Mouse (Mus musculus): ENCODE data around the gene Lin37. TPM values are rescaled to one million over a fixed set of nuclear protein-coding genes. Genes with fewer than 3 reads are reported as not detected.

Gene Lin37
- polyA plus RNA-seq, 1 experiment from 2014 or later, result 45.9 TPM

DNA sequence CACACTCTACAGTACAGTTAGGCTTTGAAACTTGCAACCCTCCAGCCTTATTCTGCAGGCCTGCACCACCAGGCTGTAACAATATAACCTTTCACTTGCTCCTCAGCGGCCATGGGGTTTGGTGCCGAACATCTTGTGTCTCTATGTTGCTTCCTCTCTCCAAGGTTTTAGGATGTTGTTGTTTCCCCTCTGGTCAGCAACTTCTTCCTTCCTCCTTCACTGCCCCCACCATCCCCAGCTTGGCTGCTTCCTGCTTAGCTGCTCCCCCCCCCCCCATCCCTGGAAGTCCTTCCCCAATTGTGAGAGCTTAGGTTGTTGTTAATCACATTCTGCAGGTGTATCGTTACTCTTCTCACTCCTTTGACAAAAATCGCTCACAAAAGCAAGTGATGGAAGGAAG is 51.6 kb downstream of the Lin37 start:
- 79% methylated on average over 4 of the region's 4 CpGs for WGBS
- Histone ChIP-seq H3K27me3 (ENCODE audit: low read depth, poor library complexity, severe bottlenecking) (no peaks in the 10 kb centered on the region), H3K36me3 (no peaks in the 10 kb centered on the region), H3K4me3 (no peak overlapping the region), H3K27ac (replicated peaks) (no peak overlapping the region), H3K4me1 (no peaks in the 10 kb centered on the region), H3K9me3 (replicated peaks) (no peaks in the 10 kb centered on the region)
- DNase-seq (ENCODE audit: low spot score), result no peak

Small RNA genes lying within 50 kb of the gene (microRNA-seq; reads per million reads assigned to microRNA genes)
- gene Gm38670, result 1.8 reads per million
- gene Mir3569, result not detected

Other genes with a start within 250 kb of the Lin37 start
- gene Syne4, start 245.0 kb downstream of the Lin37 start, polyA plus RNA-seq (2016; fragmentation: Nextera tagmentation; extraction: Ambion mirVana), result 13.7 and 14.8 TPM in 2 replicates
- 2.6 and 4.6 TPM in 2 replicates for gene E130208F15Rik, start 238.1 kb downstream of the Lin37 start, polyA plus RNA-seq (2016; fragmentation: Nextera tagmentation; extraction: Ambion mirVana)
- 19.3 and 22.5 TPM in 2 replicates for gene Sdhaf1, start 235.9 kb downstream of the Lin37 start, polyA plus RNA-seq (2016; fragmentation: Nextera tagmentation; extraction: Ambion mirVana)
- gene Lrfn3, start 197.1 kb downstream of the Lin37 start, polyA plus RNA-seq (2016; fragmentation: Nextera tagmentation; extraction: Ambion mirVana), result 5.4 and 6.2 TPM in 2 replicates
- 15.7 and 19.6 TPM in 2 replicates for gene Tyrobp, start 146.1 kb downstream of the Lin37 start, polyA plus RNA-seq (2016; fragmentation: Nextera tagmentation; extraction: Ambion mirVana)
- 0.35 TPM in 1 of 2 replicates, not detected in the other for gene Hcst, start 140.0 kb downstream of the Lin37 start, polyA plus RNA-seq (2016; fragmentation: Nextera tagmentation; extraction: Ambion mirVana)
- gene Nfkbid, start 138.1 kb downstream of the Lin37 start, polyA plus RNA-seq (2016; fragmentation: Nextera tagmentation; extraction: Ambion mirVana), result 1.4 and 1.5 TPM in 2 replicates
- gene Aplp1, start 114.3 kb downstream of the Lin37 start, polyA plus RNA-seq (2016; fragmentation: Nextera tagmentation; extraction: Ambion mirVana), result 69.6 and 124 TPM in 2 replicates
- gene Kirrel2, start 102.1 kb downstream of the Lin37 start, polyA plus RNA-seq (2016; fragmentation: Nextera tagmentation; extraction: Ambion mirVana), result 1.7 and 1.9 TPM in 2 replicates
- 0.16 and 0.23 TPM in 2 replicates for gene Nphs1, start 101.5 kb downstream of the Lin37 start, polyA plus RNA-seq (2016; fragmentation: Nextera tagmentation; extraction: Ambion mirVana)
- gene Prodh2, start 66.2 kb downstream of the Lin37 start, polyA plus RNA-seq (2016; fragmentation: Nextera tagmentation; extraction: Ambion mirVana), result not detected in 2 replicates
- 36.6 and 62.0 TPM in 2 replicates for gene Arhgap33, start 24.8 kb downstream of the Lin37 start, polyA plus RNA-seq (2016; fragmentation: Nextera tagmentation; extraction: Ambion mirVana)
- 6.1 and 6.2 TPM in 2 replicates for gene Hspb6, start 7.7 kb downstream of the Lin37 start, polyA plus RNA-seq (2016; fragmentation: Nextera tagmentation; extraction: Ambion mirVana)
- 13.4 and 17.1 TPM in 2 replicates for gene Proser3, start 7.5 kb downstream of the Lin37 start, polyA plus RNA-seq (2016; fragmentation: Nextera tagmentation; extraction: Ambion mirVana)
- gene U2af1l4, start 3.5 kb upstream of the Lin37 start, polyA plus RNA-seq (2016; fragmentation: Nextera tagmentation; extraction: Ambion mirVana), result 93.2 and 99.5 TPM in 2 replicates
- gene Gm49396, start 3.5 kb upstream of the Lin37 start, polyA plus RNA-seq (2016; fragmentation: Nextera tagmentation; extraction: Ambion mirVana), result 17.0 and 19.6 TPM in 2 replicates
- 131 and 133 TPM in 2 replicates for gene Psenen, start 3.8 kb upstream of the Lin37 start, polyA plus RNA-seq (2016; fragmentation: Nextera tagmentation; extraction: Ambion mirVana)
- gene Igflr1, start 5.6 kb upstream of the Lin37 start, polyA plus RNA-seq (2016; fragmentation: Nextera tagmentation; extraction: Ambion mirVana), result 4.4 and 7.2 TPM in 2 replicates
- gene Kmt2b, start 28.9 kb upstream of the Lin37 start, polyA plus RNA-seq (2016; fragmentation: Nextera tagmentation; extraction: Ambion mirVana), result 7.4 and 10.6 TPM in 2 replicates
- gene Zbtb32, start 39.1 kb upstream of the Lin37 start, polyA plus RNA-seq (2016; fragmentation: Nextera tagmentation; extraction: Ambion mirVana), result 0.26 and 0.61 TPM in 2 replicates
- 0.44 and 0.79 TPM in 2 replicates for gene Upk1a, start 53.0 kb upstream of the Lin37 start, polyA plus RNA-seq (2016; fragmentation: Nextera tagmentation; extraction: Ambion mirVana)
- gene Cox6b1, start 66.3 kb upstream of the Lin37 start, polyA plus RNA-seq (2016; fragmentation: Nextera tagmentation; extraction: Ambion mirVana), result 779 and 792 TPM in 2 replicates
- gene Etv2, start 76.0 kb upstream of the Lin37 start, polyA plus RNA-seq (2016; fragmentation: Nextera tagmentation; extraction: Ambion mirVana), result not detected in 2 replicates
- 140 and 145 TPM in 2 replicates for gene Rbm42, start 90.5 kb upstream of the Lin37 start, polyA plus RNA-seq (2016; fragmentation: Nextera tagmentation; extraction: Ambion mirVana)
- gene Haus5, start 105.2 kb upstream of the Lin37 start, polyA plus RNA-seq (2016; fragmentation: Nextera tagmentation; extraction: Ambion mirVana), result 79.8 and 84.0 TPM in 2 replicates
- not detected in 2 replicates for gene Pmis2, start 111.8 kb upstream of the Lin37 start, polyA plus RNA-seq (2016; fragmentation: Nextera tagmentation; extraction: Ambion mirVana)
- gene 2200002J24Rik, start 139.1 kb upstream of the Lin37 start, polyA plus RNA-seq (2016; fragmentation: Nextera tagmentation; extraction: Ambion mirVana), result not detected in 2 replicates
- gene Atp4a, start 152.4 kb upstream of the Lin37 start, polyA plus RNA-seq (2016; fragmentation: Nextera tagmentation; extraction: Ambion mirVana), result 0.89 and 1.1 TPM in 2 replicates
- 155 and 164 TPM in 2 replicates for gene Tmem147, start 169.7 kb upstream of the Lin37 start, polyA plus RNA-seq (2016; fragmentation: Nextera tagmentation; extraction: Ambion mirVana)
- 0.33 and 0.40 TPM in 2 replicates for gene Gapdhs, start 183.8 kb upstream of the Lin37 start, polyA plus RNA-seq (2016; fragmentation: Nextera tagmentation; extraction: Ambion mirVana)
- gene Sbsn, start 191.6 kb upstream of the Lin37 start, polyA plus RNA-seq (2016; fragmentation: Nextera tagmentation; extraction: Ambion mirVana), result 0.51 and 0.65 TPM in 2 replicates
- not detected in 2 replicates for gene Dmkn, start 203.9 kb upstream of the Lin37 start, polyA plus RNA-seq (2016; fragmentation: Nextera tagmentation; extraction: Ambion mirVana)
- gene Krtdap, start 228.1 kb upstream of the Lin37 start, polyA plus RNA-seq (2016; fragmentation: Nextera tagmentation; extraction: Ambion mirVana), result not detected in 2 replicates

Measured in midbrain, embryonic 10.5 days (tissue).